Mouse (Mus musculus): ENCODE measurements at regions not wholly inside any gene's neighbourhood (a gene's known extent, or its start where the extent isn't known, plus 50 kb on each side); places are given as distances from the start of the nearest gene placed in this dataset.
A peak's percentile ranks its signal among the peaks of the same experiment; 100 is the strongest.

GRCm38 (mm10) chr12:109539046-109539445, 61.1 kb downstream of the Rtl1 start:
- DNase-seq (ENCODE audit: extremely low spot score) = no peak

GRCm38 (mm10) chr12:109538641-109539040, 61.5 kb downstream of the Rtl1 start:
- no peak for DNase-seq (ENCODE audit: extremely low spot score)

GRCm38 (mm10) chr12:109536536-109536935, 63.6 kb downstream of the Rtl1 start:
- no peak for DNase-seq (ENCODE audit: extremely low spot score)

GRCm38 (mm10) chr12:109532392-109532791, 67.7 kb downstream of the Rtl1 start:
- DNase-seq (ENCODE audit: extremely low spot score) = no peak

GRCm38 (mm10) chr12:109531347-109532023, 68.6 kb downstream of the Rtl1 start:
- DNase-seq (ENCODE audit: extremely low spot score) = no peak

GRCm38 (mm10) chr12:109530215-109531050, 69.7 kb downstream of the Rtl1 start:
- DNase-seq (ENCODE audit: extremely low spot score) = peak; percentile 59

- DNase-seq (ENCODE audit: extremely low spot score) = no peak
Observed at GRCm38 (mm10) chr12:109529501-109529900, 70.6 kb downstream of the Rtl1 start.

GRCm38 (mm10) chr12:109528966-109529365, 71.2 kb downstream of the Rtl1 start:
- DNase-seq (ENCODE audit: extremely low spot score) = no peak

GRCm38 (mm10) chr12:109528263-109528545, 71.9 kb downstream of the Rtl1 start:
- DNase-seq (ENCODE audit: extremely low spot score) = no peak

GRCm38 (mm10) chr12:109527414-109528262, 72.5 kb downstream of the Rtl1 start:
- no peak for DNase-seq (ENCODE audit: extremely low spot score)

GRCm38 (mm10) chr12:109525613-109526012, 73.0 kb downstream of the Dlk1 start:
- no peak for DNase-seq (ENCODE audit: extremely low spot score)

GRCm38 (mm10) chr12:109521199-109521780, 68.7 kb downstream of the Dlk1 start:
- DNase-seq (ENCODE audit: extremely low spot score) = no peak

GRCm38 (mm10) chr12:109520414-109520813, 67.8 kb downstream of the Dlk1 start:
- no peak for DNase-seq (ENCODE audit: extremely low spot score)

GRCm38 (mm10) chr12:109519838-109520237, 67.2 kb downstream of the Dlk1 start:
- DNase-seq (ENCODE audit: extremely low spot score) = no peak

- no peak for DNase-seq (ENCODE audit: extremely low spot score)
Observed at GRCm38 (mm10) chr12:109518413-109519021, 65.9 kb downstream of the Dlk1 start.

GRCm38 (mm10) chr12:109517764-109518163, 65.1 kb downstream of the Dlk1 start:
- DNase-seq (ENCODE audit: extremely low spot score) = no peak

- no peak for DNase-seq (ENCODE audit: extremely low spot score)
Observed at GRCm38 (mm10) chr12:109516961-109517360, 64.3 kb downstream of the Dlk1 start.

GRCm38 (mm10) chr12:109514292-109514818, 61.7 kb downstream of the Dlk1 start:
- no peak for DNase-seq (ENCODE audit: extremely low spot score)
